Mouse (Mus musculus) kidney, postnatal 36 days (tissue): ENCODE data around the gene Exo5.

Experiments
- DNase-seq, 2 experiments: peaks; one replicate each; pipeline ENCODE4 v3.0.0; 2021 to 2022; ENCODE audit warnings: mixed read lengths in 2 of 2

Exo5 gene

GRCm38 (mm10) chr4:120924554-120925299, at the start of gene Exo5:
Gene Exo5 (minus strand): TSS chr4:120925017.
- DNase-seq, result peak; percentile 91 to 96

- no peak for DNase-seq
Measured at GRCm38 (mm10) chr4:120971842-120972241, 47.0 kb upstream of the Exo5 start.

- peak; percentile 49 to 77 for DNase-seq
Measured at GRCm38 (mm10) chr4:120969382-120970146, 44.7 kb upstream of the Exo5 start.

GRCm38 (mm10) chr4:120968486-120968885, 43.7 kb upstream of the Exo5 start:
- no peak for DNase-seq

GRCm38 (mm10) chr4:120955586-120955985, 30.8 kb upstream of the Exo5 start:
- no peak for DNase-seq

- no peak for DNase-seq
Measured at GRCm38 (mm10) chr4:120953667-120954066, 28.9 kb upstream of the Exo5 start.

- no peak for DNase-seq
Measured at GRCm38 (mm10) chr4:120953038-120953437, 28.2 kb upstream of the Exo5 start.

GRCm38 (mm10) chr4:120952163-120952562, 27.3 kb upstream of the Exo5 start:
- no peak for DNase-seq

- peak; percentile 93 to 97 for DNase-seq
Measured at GRCm38 (mm10) chr4:120951428-120951973, 26.7 kb upstream of the Exo5 start, which contains the start of gene Zfp69. Gene Zfp69 (minus strand): TSS chr4:120951699.

- DNase-seq, result no peak
Measured at GRCm38 (mm10) chr4:120950763-120951427, 26.1 kb upstream of the Exo5 start.

GRCm38 (mm10) chr4:120948938-120949337, 24.1 kb upstream of the Exo5 start:
- DNase-seq, result peak; percentile 51 to 80

GRCm38 (mm10) chr4:120935006-120935405, 10.2 kb upstream of the Exo5 start:
- DNase-seq, result peak; percentile 54 to 66

GRCm38 (mm10) chr4:120930736-120931135, 5.9 kb upstream of the Exo5 start:
- DNase-seq, result no peak

GRCm38 (mm10) chr4:120928686-120929085, 3.9 kb upstream of the Exo5 start:
- peak; percentile 14 to 64 for DNase-seq

- peak; percentile 62 to 68 for DNase-seq
Measured at GRCm38 (mm10) chr4:120925386-120925785, 569 bp upstream of the Exo5 start.

GRCm38 (mm10) chr4:120921461-120921860, 3.4 kb downstream of the Exo5 start:
- DNase-seq, result no peak

GRCm38 (mm10) chr4:120914501-120914900, 10.3 kb downstream of the Exo5 start:
- DNase-seq, result no peak

- no peak for DNase-seq
Measured at GRCm38 (mm10) chr4:120913861-120914260, 11.0 kb downstream of the Exo5 start.

- no peak for DNase-seq
Measured at GRCm38 (mm10) chr4:120913443-120913842, 11.4 kb downstream of the Exo5 start.

- peak; percentile 54 to 67 for DNase-seq
Measured at GRCm38 (mm10) chr4:120912866-120913265, 12.0 kb downstream of the Exo5 start.

GRCm38 (mm10) chr4:120911086-120911485, 13.7 kb downstream of the Exo5 start:
- DNase-seq, result no peak

- peak; percentile 16 to 81 for DNase-seq
Measured at GRCm38 (mm10) chr4:120909558-120910150, 15.2 kb downstream of the Exo5 start.

- no peak for DNase-seq
Measured at GRCm38 (mm10) chr4:120905644-120906043, 19.2 kb downstream of the Exo5 start.
